Mouse (Mus musculus) neural tube, embryonic 14.5 days (tissue): Measurements from ENCODE around the gene Sept11. TPM values are rescaled to one million over a fixed set of nuclear protein-coding genes. Genes with fewer than 3 reads are reported as not detected.

Source experiments
- ATAC-seq: fragments of 200-750 bp; cut with Nextera tagmentation; 2 replicates; pipeline ENCODE4 v1.8.0; 2017; ENCODE audit warnings: low read depth, mild to moderate bottlenecking, moderate TSS enrichment, moderate library complexity
- H3K27ac ChIP-seq: fragments of 300-500 bp; sonication (generic); 2 replicates; pipeline ENCODE4 v1.5.1; 2014; ENCODE audit warnings: low read depth, mild to moderate bottlenecking, control low read depth, low read length, moderate library complexity, mixed read lengths
- H3K27me3 ChIP-seq: fragments of 300-500 bp; sonication (generic); 2 replicates; pipeline ENCODE4 v1.6.1; 2014; ENCODE audit warnings: low read length; ENCODE audit not compliant: control insufficient read depth, insufficient read depth
- H3K36me3 ChIP-seq: fragments of 300-500 bp; sonication (generic); 2 replicates; pipeline ENCODE4 v1.6.1; 2014; ENCODE audit warnings: low read length, mixed read lengths; ENCODE audit not compliant: control insufficient read depth, insufficient read depth
- H3K4me1 ChIP-seq: fragments of 300-500 bp; sonication (generic); 2 replicates; pipeline ENCODE4 v1.6.1; 2014; ENCODE audit warnings: low read length; ENCODE audit not compliant: control insufficient read depth, insufficient read depth
- H3K4me2 ChIP-seq: fragments of 300-500 bp; sonication (generic); 2 replicates; pipeline ENCODE4 v1.6.1; 2014; ENCODE audit warnings: mild to moderate bottlenecking, low read depth, low read length, control low read depth
- H3K4me3 ChIP-seq: fragments of 300-500 bp; sonication (generic); 2 replicates; pipeline ENCODE4 v1.5.1; 2014; ENCODE audit warnings: low read depth, low read length, control low read depth, mixed read lengths
- H3K9ac ChIP-seq: fragments of 300-500 bp; sonication (generic); replicated peaks from 2 replicates; pipeline ENCODE4 v1.6.1; 2014; ENCODE audit warnings: low read depth, mild to moderate bottlenecking, control low read depth, low read length, mixed read lengths
- H3K9me3 ChIP-seq: fragments of 300-500 bp; sonication (generic); 2 replicates; pipeline ENCODE4 v1.6.1; 2016; ENCODE audit warnings: low read length; ENCODE audit not compliant: control insufficient read depth
- WGBS: fragments of 180-500 bp; shearing (Covaris S2); extraction: QIAGEN DNeasy Blood & Tissue Kit; methylation state at CpG from one replicate; pipeline ENCODE4 v1.1.7; 2014; 5-methylcytosine and 5-hydroxymethylcytosine counted together
- polyA plus RNA-seq: library from polyadenylated mRNA; unstranded; fragments of >200 nt; fragmentation: Nextera tagmentation; extraction: Ambion mirVana; gene quantifications from 2 replicates; pipeline ENCODE4 v1.2.1, GENCODE M21; 2014

Gene Sept11
- polyA plus RNA-seq, 1 experiment from 2014 or later: 135 TPM

DNA sequence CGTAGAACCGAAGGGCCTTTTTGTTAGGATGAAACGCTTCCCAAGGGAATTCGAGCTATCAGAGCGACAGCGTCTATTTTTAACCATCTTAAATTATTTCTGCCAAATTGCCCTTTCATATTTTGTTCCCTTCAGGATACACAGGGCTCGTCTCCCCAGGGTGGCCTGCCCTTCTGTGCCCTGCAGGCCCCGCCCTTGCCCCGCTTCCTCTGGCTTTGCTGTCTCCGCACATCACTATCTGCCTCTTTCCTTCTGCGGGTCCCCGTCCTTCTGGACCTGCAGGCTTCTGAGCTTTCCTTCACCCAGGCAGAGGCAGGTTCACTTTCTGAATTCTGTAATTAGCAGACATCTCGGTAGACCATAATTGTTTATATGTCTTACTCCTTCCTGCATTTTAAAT lies 22.6 kb downstream of the Sept11 start:
- H3K27ac ChIP-seq: 0 out of 2 replicates have a peak overlapping the region, but pooled peaks have one; percentile 22
- no peaks in the 10 kb centered on the region for H3K27me3 ChIP-seq
- no peak overlapping the region for H3K4me2 ChIP-seq
- H3K4me3 ChIP-seq: no peak overlapping the region
- H3K9ac ChIP-seq: no peak overlapping the region
- whole genome bisulfite sequencing: 60% methylated on average over 13 of the region's 13 CpGs
- H3K36me3 ChIP-seq: no peaks in the 10 kb centered on the region
- no peak for ATAC-seq
- peaks cover 7% of the 10 kb centered on the region; the same call in 1 of the 2 replicates for H3K4me1 ChIP-seq
- H3K9me3 ChIP-seq: no peaks in the 10 kb centered on the region

DNA sequence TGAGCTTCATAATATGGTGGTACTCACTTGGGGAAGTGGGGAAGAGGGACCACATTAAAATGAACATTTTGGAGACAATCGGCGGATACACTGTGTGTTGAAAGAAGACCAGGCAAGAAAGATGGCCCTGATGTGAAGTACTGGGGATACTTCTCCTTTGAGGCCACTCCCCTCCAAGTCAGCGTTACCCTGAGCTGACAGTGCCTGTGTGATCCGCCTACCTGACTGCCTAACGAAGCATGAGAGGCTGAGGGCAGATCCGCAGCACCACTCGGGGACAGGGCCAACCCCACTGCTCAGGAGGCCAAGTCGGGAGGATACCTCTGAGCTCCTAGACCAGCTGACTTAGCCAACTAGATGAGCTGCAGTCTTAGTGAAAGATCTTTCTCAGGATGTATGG lies 24.4 kb downstream of the Sept11 start:
- Histone ChIP-seq H3K9me3 (no peaks in the 10 kb centered on the region), H3K9ac (no peak overlapping the region), H3K36me3 (no peaks in the 10 kb centered on the region), H3K4me3 (no peak overlapping the region), H3K4me1 (peaks cover 9% of the 10 kb centered on the region; the same call in 1 of the 2 replicates), H3K27ac (no peak overlapping the region), H3K27me3 (no peaks in the 10 kb centered on the region), H3K4me2 (no peak overlapping the region)
- WGBS: 64% methylated on average over 8 of the region's 8 CpGs
- no peak for ATAC-seq

DNA sequence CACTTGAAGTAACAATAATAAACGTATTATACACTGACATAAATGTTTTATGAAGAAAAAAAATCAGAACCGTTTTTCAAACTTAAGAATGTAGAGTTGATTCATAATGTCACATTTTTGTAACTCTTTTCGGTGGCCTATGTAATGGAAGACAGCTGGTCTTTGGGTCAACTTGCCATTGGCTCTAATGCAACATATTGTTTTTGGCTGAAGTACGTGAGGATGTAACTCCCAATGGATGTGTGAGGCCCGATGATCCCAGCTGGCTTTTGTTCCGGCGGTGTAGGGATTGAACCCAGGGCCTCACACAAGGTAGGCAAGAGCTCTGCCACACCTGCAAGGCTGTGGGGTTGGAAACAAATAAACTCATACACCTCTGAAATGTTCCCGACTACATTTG lies 28.4 kb downstream of the Sept11 start:
- Histone ChIP-seq H3K27ac (no peak overlapping the region), H3K36me3 (no peaks in the 10 kb centered on the region), H3K4me1 (peaks cover 15% of the 10 kb centered on the region), H3K4me2 (no peak overlapping the region), H3K4me3 (no peak overlapping the region), H3K9ac (no peak overlapping the region), H3K9me3 (no peaks in the 10 kb centered on the region), H3K27me3 (no peaks in the 10 kb centered on the region)
- ATAC-seq: no peak
- 83% methylated on average over 8 of the region's 8 CpGs for WGBS

DNA sequence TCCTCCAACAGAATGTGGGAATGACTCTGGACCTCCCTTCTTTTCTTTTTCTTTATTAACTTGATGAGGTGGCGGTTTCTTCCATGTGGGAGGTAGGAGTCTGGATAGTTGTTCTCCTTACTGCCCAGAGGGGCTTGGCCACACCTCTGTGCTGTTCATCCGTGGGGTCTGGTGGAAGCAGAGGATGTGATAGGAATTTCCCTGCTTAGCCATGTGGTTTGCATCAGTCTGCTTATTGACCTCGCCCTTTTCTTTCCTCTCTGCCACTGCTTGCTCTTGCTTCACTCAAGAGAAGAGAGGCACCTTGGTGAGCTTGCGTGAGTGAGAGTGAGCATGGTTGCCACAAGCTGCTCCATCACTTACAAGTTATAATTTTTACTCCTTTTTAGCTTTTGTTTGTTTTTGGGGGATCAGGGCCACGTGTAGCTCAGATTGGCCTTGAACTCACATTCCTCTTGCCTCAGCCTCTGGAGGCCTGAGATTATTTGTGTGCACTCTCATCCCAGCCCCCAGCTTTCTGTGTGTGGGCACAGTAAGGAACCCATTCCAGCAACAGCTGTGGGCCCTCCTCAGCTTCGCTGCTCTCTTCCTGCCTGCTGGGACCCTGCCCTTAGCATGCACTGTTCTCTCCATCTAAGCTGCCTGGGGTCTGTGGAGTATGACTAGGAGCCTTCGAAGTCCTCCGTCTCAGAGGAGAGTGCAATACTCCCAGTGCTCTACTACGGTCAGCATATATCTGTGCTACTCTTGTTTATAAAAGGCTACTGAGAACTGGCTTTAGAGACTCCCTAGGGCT lies 31.0 kb downstream of the Sept11 start:
- peak overlapping the region; percentile 34; the same call in 1 of the 2 replicates for H3K27ac ChIP-seq

DNA sequence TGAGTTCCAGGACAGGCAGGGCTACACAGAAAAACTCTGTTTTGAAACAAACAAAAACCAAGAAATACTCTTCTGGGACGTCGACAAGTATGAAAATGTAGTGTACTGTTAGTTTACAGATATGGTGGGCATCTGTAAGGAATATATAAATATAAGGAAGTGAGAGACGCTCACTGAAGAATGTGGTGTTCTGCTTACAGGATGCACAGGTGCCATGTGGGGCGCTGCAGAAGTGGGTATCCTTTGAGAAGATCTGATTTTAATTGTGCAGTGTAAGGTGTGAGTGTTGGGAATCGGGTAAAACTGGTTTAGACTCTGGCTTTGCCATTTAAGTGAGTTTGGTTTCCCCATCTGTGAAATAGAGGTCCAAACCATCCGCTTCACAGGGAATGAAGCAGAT lies 32.1 kb downstream of the Sept11 start:
- peaks cover 45% of the 10 kb centered on the region for H3K4me1 ChIP-seq
- H3K27me3 ChIP-seq: no peaks in the 10 kb centered on the region
- H3K9ac ChIP-seq: no peak overlapping the region
- no peaks in the 10 kb centered on the region for H3K9me3 ChIP-seq
- no peak for ATAC-seq
- no peak overlapping the region for H3K4me3 ChIP-seq
- no peak overlapping the region for H3K27ac ChIP-seq
- H3K36me3 ChIP-seq: no peaks in the 10 kb centered on the region
- 91% methylated on average over 6 of the region's 6 CpGs for WGBS
- no peak overlapping the region for H3K4me2 ChIP-seq

More for the DNA sequence above, 31.0 kb downstream of the Sept11 start:
- Histone ChIP-seq H3K4me1 (peaks cover 34% of the 10 kb centered on the region), H3K9ac (no peak overlapping the region), H3K4me2 (no peak overlapping the region), H3K27me3 (no peaks in the 10 kb centered on the region), H3K4me3 (no peak overlapping the region), H3K9me3 (no peaks in the 10 kb centered on the region), H3K36me3 (no peaks in the 10 kb centered on the region)
- no peak for ATAC-seq
- 57% methylated on average over 9 of the region's 9 CpGs for WGBS

DNA sequence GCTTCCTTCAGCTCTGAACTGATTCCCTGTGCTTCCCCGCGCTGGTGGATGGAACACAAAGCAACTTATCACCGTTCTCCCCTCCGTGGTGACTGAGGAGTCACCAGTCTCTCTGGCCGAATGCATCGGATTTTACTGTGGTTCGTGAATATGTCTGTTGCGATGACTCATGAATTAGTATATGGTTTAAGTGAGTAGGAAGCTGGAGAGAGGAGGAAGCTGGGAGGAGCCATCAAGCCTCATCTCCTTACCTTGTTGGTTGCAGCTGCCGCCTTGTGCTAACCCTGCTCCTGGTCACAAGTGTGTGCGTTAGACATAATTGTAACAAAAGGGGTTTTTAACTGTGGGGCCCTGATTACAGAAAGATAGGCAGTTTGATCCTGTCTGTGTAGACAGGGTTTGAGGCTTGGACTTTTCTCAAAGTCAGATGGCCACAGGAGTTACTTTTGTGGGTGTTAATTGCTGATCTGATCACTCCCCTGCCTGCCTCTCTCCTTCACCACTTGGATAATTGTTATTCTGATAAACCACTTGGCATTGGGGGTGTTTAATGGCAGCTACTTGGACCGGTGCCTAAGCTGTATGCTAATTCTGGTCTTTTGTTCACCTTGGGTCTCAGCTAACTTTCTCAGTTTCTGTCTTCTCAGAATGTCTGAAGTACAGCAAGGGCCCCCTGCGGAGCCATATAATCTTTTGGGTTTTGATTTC lies 33.1 kb downstream of the Sept11 start:
- peaks cover 50% of the 10 kb centered on the region for H3K4me1 ChIP-seq
- H3K27me3 ChIP-seq: no peaks in the 10 kb centered on the region
- ATAC-seq: no peak

DNA sequence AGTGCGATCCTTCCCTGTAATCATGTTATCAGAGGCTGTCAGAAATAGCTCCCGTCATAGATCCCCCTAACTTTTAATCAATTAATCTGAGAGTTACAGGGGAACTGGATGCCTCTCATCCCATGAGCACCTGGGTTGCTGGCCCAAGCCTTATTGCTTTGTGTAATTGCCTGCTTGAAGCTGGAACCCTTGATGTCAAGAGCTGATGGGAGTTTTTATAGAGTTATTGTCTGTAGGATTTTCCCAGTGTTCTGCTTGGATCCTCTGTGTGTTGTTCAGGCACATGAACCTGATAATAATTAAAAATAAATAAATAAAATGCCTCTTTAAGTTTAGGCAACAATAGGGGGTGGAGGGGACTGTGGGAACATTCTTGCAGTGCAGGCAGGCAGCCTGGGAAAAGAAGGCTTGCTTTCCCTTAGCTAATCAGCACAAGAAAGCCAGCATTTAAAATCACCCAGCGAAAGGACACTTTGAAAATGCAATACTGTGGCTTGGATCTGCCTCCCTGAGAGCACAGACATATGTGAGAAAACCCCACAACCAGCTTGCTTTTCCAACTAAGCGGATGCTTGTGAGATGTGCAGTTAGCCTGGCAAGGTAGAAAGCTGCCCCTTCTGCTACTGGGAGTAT lies 33.8 kb downstream of the Sept11 start:
- peaks cover 51% of the 10 kb centered on the region for H3K4me1 ChIP-seq
- ATAC-seq: peak; percentile 7; the same call in 1 of the 2 replicates
- H3K4me2 ChIP-seq: no peak overlapping the region; the same call in 1 of the 2 replicates
- no peak overlapping the region for H3K4me3 ChIP-seq
- WGBS: 13% methylated on average over 4 of the region's 4 CpGs
- no peaks in the 10 kb centered on the region for H3K9me3 ChIP-seq
- H3K36me3 ChIP-seq: no peaks in the 10 kb centered on the region
- no peak overlapping the region for H3K9ac ChIP-seq
- no peaks in the 10 kb centered on the region for H3K27me3 ChIP-seq
- H3K27ac ChIP-seq: peak overlapping the region; percentile 67

More for the DNA sequence above, 33.1 kb downstream of the Sept11 start:
- H3K4me2 ChIP-seq: no peak overlapping the region; the same call in 1 of the 2 replicates
- no peaks in the 10 kb centered on the region for H3K9me3 ChIP-seq
- H3K4me3 ChIP-seq: no peak overlapping the region
- H3K9ac ChIP-seq: no peak overlapping the region
- no peaks in the 10 kb centered on the region for H3K36me3 ChIP-seq
- H3K27ac ChIP-seq: peak overlapping the region; percentile 67; the same call in 1 of the 2 replicates
- 22% methylated on average over 12 of the region's 12 CpGs for WGBS

DNA sequence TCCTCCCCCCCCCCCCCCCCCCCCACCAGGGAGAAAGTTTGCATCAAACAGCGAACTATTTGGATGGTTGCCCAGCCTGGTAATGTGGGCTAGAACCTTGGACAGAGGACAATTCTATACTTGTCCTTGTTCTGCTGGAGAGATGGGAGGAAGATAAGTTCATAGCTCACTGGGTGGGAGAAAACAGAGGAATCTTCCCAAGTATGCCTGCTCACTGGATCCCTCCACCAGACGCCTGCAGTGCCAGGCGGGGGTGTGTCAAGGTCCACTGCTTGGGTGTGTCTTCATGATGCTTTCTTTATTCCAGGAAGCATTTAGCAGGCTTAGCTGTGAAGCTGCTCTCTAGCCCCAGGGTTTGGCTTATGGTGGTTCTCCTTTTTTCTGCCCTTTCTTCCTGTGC lies 34.5 kb downstream of the Sept11 start:
- Histone ChIP-seq H3K4me3 (no peak overlapping the region), H3K27ac (peak overlapping the region; percentile 53; the same call in 1 of the 2 replicates), H3K36me3 (no peaks in the 10 kb centered on the region), H3K27me3 (no peaks in the 10 kb centered on the region), H3K4me1 (peaks cover 51% of the 10 kb centered on the region), H3K9me3 (no peaks in the 10 kb centered on the region), H3K9ac (no peak overlapping the region), H3K4me2 (no peak overlapping the region)
- 16% methylated on average over 3 of the region's 3 CpGs for WGBS
- no peak for ATAC-seq
